Mouse (Mus musculus) thymus, adult 2 months (tissue): Measurements from ENCODE around the gene Cdk12. TPM values are rescaled to one million over a fixed set of nuclear protein-coding genes. Genes with fewer than 3 reads are reported as not detected.
A peak's percentile ranks its signal among the peaks of the same experiment; 100 is the strongest.
"Not testable (repeated sequence)": the region's sequence is repeated elsewhere in the genome, so short reads cannot be mapped to it uniquely, and the experiment has no call there.

ENCODE experiments used
- DNase-seq: peaks from one replicate; pipeline ENCODE4 v3.0.0; 2021
- H3K27ac ChIP-seq: fragments of 200-500 bp; 2 replicates; pipeline ENCODE4 v1.5.1; 2012; ENCODE audit warnings: low read length, control low read depth; ENCODE audit not compliant: control insufficient read depth, insufficient read depth
- H3K27me3 ChIP-seq: fragments of 200-500 bp; 2 replicates; pipeline ENCODE4 v1.6.1; 2012; ENCODE audit warnings: mild to moderate bottlenecking, low read length, moderate library complexity, mixed read lengths; ENCODE audit not compliant: control insufficient read depth, insufficient read depth
- H3K36me3 ChIP-seq: fragments of 200-500 bp; 2 replicates; pipeline ENCODE4 v1.6.1; 2012; ENCODE audit warnings: mild to moderate bottlenecking, low read length, moderate library complexity; ENCODE audit not compliant: control insufficient read depth, insufficient read depth
- H3K4me1 ChIP-seq: fragments of 200-500 bp; replicated peaks from 2 replicates; pipeline ENCODE4 v1.6.1; 2012; ENCODE audit warnings: low read length; ENCODE audit not compliant: control insufficient read depth, insufficient read depth
- H3K4me3 ChIP-seq: fragments of 200-500 bp; 2 replicates; pipeline ENCODE4 v1.5.1; 2012; ENCODE audit warnings: mild to moderate bottlenecking, low read length, control low read depth, moderate library complexity; ENCODE audit not compliant: control insufficient read depth, insufficient read depth
- CTCF ChIP-seq: fragments of 200-500 bp; IDR thresholded peaks from 2 replicates; pipeline ENCODE4 v1.5.1; 2012; ENCODE audit warnings: mild to moderate bottlenecking, control low read depth, low read length, moderate library complexity, borderline replicate concordance; ENCODE audit not compliant: control insufficient read depth, poor library complexity, insufficient read depth; ENCODE audit errors: extremely low read depth
- POLR2A ChIP-seq: fragments of 200-500 bp; IDR thresholded peaks from 2 replicates; pipeline ENCODE4 v1.6.1; 2012; ENCODE audit warnings: mild to moderate bottlenecking, low read length, control low read depth, moderate library complexity; ENCODE audit not compliant: control insufficient read depth, poor library complexity, insufficient read depth; ENCODE audit errors: extremely low read depth
- WGBS: fragments of 180-500 bp; shearing (Covaris S2); methylation state at CpG from one replicate; pipeline ENCODE4 v1.1.7; 2018; 5-methylcytosine and 5-hydroxymethylcytosine counted together
- polyA plus RNA-seq: library from polyadenylated mRNA; depleted of rRNA; stranded (reverse); fragments of >200 nt; gene quantifications from 2 replicates; pipeline ENCODE4 v1.2.3, GENCODE M21; 2012; rRNA removed

The Cdk12 gene
- polyA plus RNA-seq, result 27.0 and 30.4 TPM in 2 replicates

- peak; percentile 95 for DNase-seq
- Histone ChIP-seq H3K27ac (peak within 1 kb of the TSS; percentile 88), H3K27me3 (no peaks in the 10 kb centered on the region), H3K36me3 (no peaks in the 10 kb centered on the region), H3K4me3 (peak within 1 kb of the TSS; percentile 78), H3K4me1 (peaks cover 6% of the 10 kb centered on the region)
- under 1% methylated on average over 62 of the region's 63 CpGs for WGBS
- peak; percentile 27; the same call in 1 of the 2 replicates for TF ChIP-seq CTCF
- peak; percentile 95 for TF ChIP-seq POLR2A
Measured at GRCm38 (mm10) chr11:98202641-98203350, at the start of gene Cdk12. Cdk12 (plus strand) TSS chr11:98203059.

- no peaks in the 10 kb centered on the region for H3K4me1 ChIP-seq
- no peaks in the 10 kb centered on the region for H3K27me3 ChIP-seq
- no peak for DNase-seq
- TF ChIP-seq POLR2A (no peak), CTCF (no peak)
- 95% methylated on average over 6 of the region's 6 CpGs for WGBS
- peaks cover 33% of the 10 kb centered on the region for H3K36me3 ChIP-seq
- H3K4me3 ChIP-seq, result no peak overlapping the region
- H3K27ac ChIP-seq, result no peak overlapping the region
Measured at GRCm38 (mm10) chr11:98155094-98155493, 47.8 kb upstream of the Cdk12 start.

GRCm38 (mm10) chr11:98168400-98168799 is 34.5 kb upstream of the Cdk12 start:
- Histone ChIP-seq H3K4me1 (no peaks in the 10 kb centered on the region), H3K27ac (no peak overlapping the region), H3K27me3 (no peaks in the 10 kb centered on the region), H3K4me3 (no peak overlapping the region), H3K36me3 (peaks cover 80% of the 10 kb centered on the region)
- 84% methylated on average over 1 of the region's 1 CpGs for WGBS
- TF ChIP-seq POLR2A, result no peak
- no peak for TF ChIP-seq CTCF
- DNase-seq, result no peak

- H3K27me3 ChIP-seq, DNase-seq, H3K27ac ChIP-seq, H3K4me1 ChIP-seq, H3K4me3 ChIP-seq: not testable (repeated sequence)
- peaks cover 72% of the 10 kb centered on the region for H3K36me3 ChIP-seq
- WGBS, result 88% methylated on average over 3 of the region's 3 CpGs
Measured at GRCm38 (mm10) chr11:98182149-98182548, 20.7 kb upstream of the Cdk12 start.

GRCm38 (mm10) chr11:98187640-98188395 is 15.0 kb upstream of the Cdk12 start:
- peaks cover 5% of the 10 kb centered on the region for H3K4me1 ChIP-seq
- no peak overlapping the region for H3K27ac ChIP-seq
- no peaks in the 10 kb centered on the region for H3K27me3 ChIP-seq
- DNase-seq, result no peak
- TF ChIP-seq CTCF (no peak), POLR2A (no peak)
- 96% methylated on average over 9 of the region's 9 CpGs for WGBS
- no peak overlapping the region for H3K4me3 ChIP-seq
- peaks cover 41% of the 10 kb centered on the region for H3K36me3 ChIP-seq

- Histone ChIP-seq H3K27me3 (no peaks in the 10 kb centered on the region), H3K27ac (no peak overlapping the region), H3K4me1 (peaks cover 9% of the 10 kb centered on the region), H3K4me3 (no peak overlapping the region), H3K36me3 (peaks cover 20% of the 10 kb centered on the region)
- WGBS, result 88% methylated on average over 5 of the region's 5 CpGs
- TF ChIP-seq CTCF, result no peak
- TF ChIP-seq POLR2A, result no peak
- DNase-seq, result no peak
Measured at GRCm38 (mm10) chr11:98190820-98191219, 12.0 kb upstream of the Cdk12 start.
